Mouse (Mus musculus): ENCODE measurements around the gene Ephx1.

GRCm38 (mm10) chr1:180966542-180966941, 54.2 kb downstream of the Ephx1 start:
- TF ChIP-seq CTCF (IDR thresholded peaks at IDR 0.05; ENCODE audit: extremely low read depth, insufficient read depth, low read length) (no peak), POLR2A (IDR thresholded peaks at IDR 0.05; ENCODE audit: extremely low read depth, insufficient read depth, low read length) (no peak)
